12 mouse cellular contexts compared by ENCODE assay signal in genomic region chr3:145126618-145127017, GRCm38 (mm10). TPM values are rescaled to one million over a fixed set of nuclear protein-coding genes. Genes with fewer than 3 reads are reported as not detected.
"Had no signal": no experiment of that assay in that cellular context is flagged by ENCODE, and none has a peak within 500 bp of the region (broad histone marks: within the 10 kb centered on the region; RNA-seq: fewer than 3 reads in every experiment).

No protein-coding gene starts in this region.

- ATAC-seq: midbrain, embryonic 13.5 days; midbrain, embryonic 15.5 days had no signal

- DNase-seq: lung, adult 18-20 months; lung, embryonic 14.5 days; lung, postnatal 10 days; lung, postnatal 4 days; right cerebral cortex, postnatal 14 days; thymus, adult 2 months; thymus, postnatal 14 days; thymus, postnatal 36 days had no signal

RNA-seq across cellular contexts. Expression of gene Clca2, which starts 27.4 kb away (rescaled TPM):
- total RNA-seq: monocyte, adult 5-6 weeks; neutrophil, adult 5-6 weeks had no signal
